Mouse (Mus musculus) G1E (cell line): ENCODE results near the gene Zdhhc8.

ENCODE experiments used
- CTCF ChIP-seq: IDR thresholded peaks from 2 replicates; pipeline ENCODE4 v1.5.1; 2012; ENCODE audit warnings: low read depth, low read length, inconsistent platforms, mixed read lengths
- GATA1 ChIP-seq: IDR thresholded peaks from 2 replicates; pipeline ENCODE4 v1.6.1; 2012; ENCODE audit warnings: borderline replicate concordance, low read length, inconsistent platforms, mixed read lengths
- GATA2 ChIP-seq: IDR thresholded peaks from 2 replicates; pipeline ENCODE4 v1.6.1; 2012; ENCODE audit warnings: low read depth, low read length, inconsistent platforms, borderline replicate concordance
- POLR2AphosphoS5 ChIP-seq: IDR thresholded peaks from 2 replicates; pipeline ENCODE4 v1.6.1; 2012; ENCODE audit warnings: low read depth, low read length, inconsistent platforms; ENCODE audit not compliant: insufficient replicate concordance
- TAL1 ChIP-seq: conservative IDR thresholded peaks from 2 replicates; pipeline ENCODE4 v1.6.1; 2012; ENCODE audit warnings: low read depth, low read length, inconsistent platforms, mixed read lengths

DNA sequence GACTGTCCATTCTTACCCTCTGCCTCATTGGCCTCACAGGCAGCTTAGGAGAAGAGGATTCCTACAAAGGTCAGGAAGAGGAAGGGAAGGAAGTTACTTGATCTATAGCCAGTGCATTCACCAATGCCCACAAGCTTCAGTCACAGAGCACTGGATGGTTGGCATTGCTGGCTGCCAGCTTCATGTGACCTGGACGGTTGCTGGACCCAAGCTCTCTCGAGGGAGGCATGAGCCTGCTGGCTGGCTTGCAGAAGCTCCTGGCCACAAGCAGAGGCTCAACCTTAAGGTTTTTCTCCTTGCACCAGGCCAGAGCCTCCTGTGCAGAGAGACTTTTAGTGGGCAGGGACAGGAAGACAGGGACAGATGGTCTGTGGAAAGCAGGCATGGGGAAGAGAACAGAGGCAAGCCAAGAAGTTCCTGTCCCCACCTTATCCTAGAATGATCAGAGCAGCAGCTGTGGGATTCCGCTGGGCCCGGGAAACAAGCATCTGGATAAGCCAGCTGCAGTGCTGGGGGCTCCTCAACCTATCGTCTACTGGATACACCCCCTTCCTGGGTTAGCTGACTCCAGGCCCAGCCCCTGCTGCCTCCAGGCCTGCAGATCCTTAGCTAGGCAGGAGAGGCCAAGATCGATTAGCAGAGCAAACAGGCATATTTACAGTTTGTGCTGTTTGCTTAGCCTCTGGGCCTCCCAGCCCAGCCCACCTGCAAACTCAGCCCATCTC is 59.0 kb downstream of the Zdhhc8 start:
- TF ChIP-seq CTCF = no peak
- no peak for TF ChIP-seq POLR2AphosphoS5
- no peak for TF ChIP-seq GATA1
- TF ChIP-seq TAL1 = no peak
- no peak for TF ChIP-seq GATA2
